Mouse (Mus musculus) midbrain, embryonic 13.5 days (tissue): ENCODE measurements around the gene Usp42. TPM values are rescaled to one million over a fixed set of nuclear protein-coding genes. Genes with fewer than 3 reads are reported as not detected.

Experiments used
- ATAC-seq: fragments of 200-750 bp; cut with Nextera tagmentation; 2 replicates; pipeline ENCODE4 v1.8.0; 2017; ENCODE audit warnings: mild to moderate bottlenecking, moderate TSS enrichment, moderate library complexity
- H3K27ac ChIP-seq: fragments of 300-500 bp; sonication (generic); 2 replicates; pipeline ENCODE4 v1.5.1; 2015; ENCODE audit warnings: inconsistent platforms, mild to moderate bottlenecking, moderate library complexity
- H3K27me3 ChIP-seq: fragments of 300-500 bp; sonication (generic); 2 replicates; pipeline ENCODE4 v1.6.1; 2015; ENCODE audit warnings: mild to moderate bottlenecking, inconsistent platforms
- H3K36me3 ChIP-seq: fragments of 300-500 bp; sonication (generic); 2 replicates; pipeline ENCODE4 v1.6.1; 2015; ENCODE audit warnings: mild to moderate bottlenecking, inconsistent platforms
- H3K4me1 ChIP-seq: fragments of 300-500 bp; sonication (generic); replicated peaks from 2 replicates; pipeline ENCODE4 v1.6.1; 2015; ENCODE audit warnings: inconsistent platforms
- H3K4me2 ChIP-seq: fragments of 300-500 bp; sonication (generic); replicated peaks from 2 replicates; pipeline ENCODE4 v1.6.1; 2015; ENCODE audit warnings: moderate library complexity, mild to moderate bottlenecking, inconsistent platforms
- H3K4me3 ChIP-seq: fragments of 300-500 bp; sonication (generic); replicated peaks from 2 replicates; pipeline ENCODE4 v1.5.1; 2015; ENCODE audit warnings: mild to moderate bottlenecking, inconsistent platforms
- H3K9ac ChIP-seq: fragments of 300-500 bp; sonication (generic); replicated peaks from 2 replicates; pipeline ENCODE4 v1.6.1; 2015; ENCODE audit warnings: mild to moderate bottlenecking, inconsistent platforms
- H3K9me3 ChIP-seq: fragments of 300-500 bp; sonication (generic); 2 replicates; pipeline ENCODE4 v1.6.1; 2016; ENCODE audit warnings: mild to moderate bottlenecking, inconsistent platforms
- WGBS: fragments of 180-500 bp; shearing (Covaris S2); methylation state at CpG from one replicate; pipeline ENCODE4 v1.1.7; 2015; 5-methylcytosine and 5-hydroxymethylcytosine counted together
- polyA plus RNA-seq: library from polyadenylated mRNA; unstranded; fragments of >200 nt; fragmentation: Nextera tagmentation; extraction: Ambion mirVana; gene quantifications from 2 replicates; pipeline ENCODE4 v1.2.1, GENCODE M21; 2015

The Usp42 gene
- polyA plus RNA-seq = 31.5 and 32.6 TPM in 2 replicates

- peaks cover 29% of the 10 kb centered on the region for H3K4me1 ChIP-seq
- peak within 1 kb of the TSS; percentile 97 for H3K4me3 ChIP-seq
- under 1% methylated on average over 54 of the region's 82 CpGs for WGBS
- peak within 1 kb of the TSS; percentile 70 for H3K4me2 ChIP-seq
- peaks cover 5% of the 10 kb centered on the region for H3K36me3 ChIP-seq
- peak within 1 kb of the TSS; percentile 99 for H3K9ac ChIP-seq
- ATAC-seq = peak; percentile 99
- peaks cover 5% of the 10 kb centered on the region for H3K27me3 ChIP-seq
- peak within 1 kb of the TSS; percentile 94 for H3K27ac ChIP-seq
- no peaks in the 10 kb centered on the region for H3K9me3 ChIP-seq
These were observed at the start of gene Usp42 for GRCm38 (mm10) chr5:143732180-143732891. TSS of gene Usp42 (minus strand) at chr5:143732280.

GRCm38 (mm10) chr5:143760508-143760907, 28.4 kb upstream of the Usp42 start:
- ATAC-seq = no peak
- Histone ChIP-seq H3K27ac (no peak overlapping the region), H3K4me2 (no peak overlapping the region), H3K4me1 (peaks cover 13% of the 10 kb centered on the region), H3K4me3 (no peak overlapping the region), H3K36me3 (peaks cover 13% of the 10 kb centered on the region), H3K9ac (no peak overlapping the region), H3K9me3 (no peaks in the 10 kb centered on the region), H3K27me3 (peaks cover 8% of the 10 kb centered on the region; the same call in 1 of the 2 replicates)
- 96% methylated on average over 3 of the region's 3 CpGs for WGBS

- Histone ChIP-seq H3K4me2 (peak overlapping the region; percentile 57), H3K9ac (0 out of 2 replicates have a peak overlapping the region, but pooled peaks have one; percentile 63), H3K4me1 (peaks cover 13% of the 10 kb centered on the region), H3K27ac (no peak overlapping the region), H3K27me3 (peaks cover 12% of the 10 kb centered on the region), H3K9me3 (no peaks in the 10 kb centered on the region), H3K4me3 (no peak overlapping the region), H3K36me3 (peaks cover 13% of the 10 kb centered on the region)
- no peak for ATAC-seq
- 93% methylated on average over 8 of the region's 8 CpGs for WGBS
These were observed 27.5 kb upstream of the Usp42 start for GRCm38 (mm10) chr5:143759554-143759953.

GRCm38 (mm10) chr5:143757755-143758443, 25.8 kb upstream of the Usp42 start:
- H3K9me3 ChIP-seq = no peaks in the 10 kb centered on the region
- peak; percentile 97 for ATAC-seq
- peak overlapping the region; percentile 46 for H3K4me3 ChIP-seq
- H3K27me3 ChIP-seq = peaks cover 15% of the 10 kb centered on the region
- WGBS = 14% methylated on average over 28 of the region's 28 CpGs
- H3K27ac ChIP-seq = peak overlapping the region; percentile 45
- no peaks in the 10 kb centered on the region for H3K36me3 ChIP-seq
- peak overlapping the region; percentile 57 for H3K4me2 ChIP-seq
- H3K4me1 ChIP-seq = peaks cover 13% of the 10 kb centered on the region
- peak overlapping the region; percentile 63 for H3K9ac ChIP-seq

GRCm38 (mm10) chr5:143755529-143756141, 23.6 kb upstream of the Usp42 start:
- 94% methylated on average over 9 of the region's 9 CpGs for WGBS
- ATAC-seq = no peak
- no peaks in the 10 kb centered on the region for H3K36me3 ChIP-seq

GRCm38 (mm10) chr5:143749630-143750208, 17.6 kb upstream of the Usp42 start:
- Histone ChIP-seq H3K4me3 (no peak overlapping the region), H3K27ac (no peak overlapping the region), H3K9me3 (no peaks in the 10 kb centered on the region), H3K4me2 (no peak overlapping the region), H3K36me3 (no peaks in the 10 kb centered on the region), H3K9ac (no peak overlapping the region), H3K27me3 (peaks cover 6% of the 10 kb centered on the region; the same call in 1 of the 2 replicates), H3K4me1 (no peaks in the 10 kb centered on the region)
- no peak for ATAC-seq
- WGBS = 64% methylated on average over 2 of the region's 2 CpGs

More at GRCm38 (mm10) chr5:143755529-143756141, 23.6 kb upstream of the Usp42 start:
- Histone ChIP-seq H3K4me3 (no peak overlapping the region), H3K27ac (no peak overlapping the region), H3K4me2 (no peak overlapping the region), H3K9me3 (no peaks in the 10 kb centered on the region), H3K4me1 (peaks cover 13% of the 10 kb centered on the region), H3K9ac (no peak overlapping the region), H3K27me3 (peaks cover 18% of the 10 kb centered on the region)

GRCm38 (mm10) chr5:143731483-143732112, 482 bp downstream of the Usp42 start:
- H3K36me3 ChIP-seq = peaks cover 12% of the 10 kb centered on the region
- H3K4me2 ChIP-seq = peak overlapping the region; percentile 70
- peak; percentile 36 for ATAC-seq
- peak overlapping the region; percentile 99 for H3K9ac ChIP-seq
- H3K4me3 ChIP-seq = peak overlapping the region; percentile 97
- no peaks in the 10 kb centered on the region for H3K9me3 ChIP-seq
- H3K4me1 ChIP-seq = peaks cover 29% of the 10 kb centered on the region
- peaks cover 5% of the 10 kb centered on the region for H3K27me3 ChIP-seq
- WGBS = under 1% methylated on average over 63 of the region's 82 CpGs
- H3K27ac ChIP-seq = peak overlapping the region; percentile 94

- Histone ChIP-seq H3K4me2 (peak overlapping the region; percentile 70), H3K9me3 (no peaks in the 10 kb centered on the region), H3K36me3 (peaks cover 19% of the 10 kb centered on the region), H3K4me1 (peaks cover 29% of the 10 kb centered on the region), H3K27ac (0 out of 2 replicates have a peak overlapping the region, but pooled peaks have one; percentile 94), H3K27me3 (no peaks in the 10 kb centered on the region; the same call in 1 of the 2 replicates), H3K4me3 (peak overlapping the region; percentile 97), H3K9ac (peak overlapping the region; percentile 99; the same call in 1 of the 2 replicates)
- 14% methylated on average over 6 of the region's 6 CpGs for WGBS
- no peak for ATAC-seq
These were observed 1.2 kb downstream of the Usp42 start for GRCm38 (mm10) chr5:143730915-143731314.

GRCm38 (mm10) chr5:143721962-143722361, 10.1 kb downstream of the Usp42 start:
- H3K9ac ChIP-seq = no peak overlapping the region
- no peak for ATAC-seq
- no peak overlapping the region for H3K4me3 ChIP-seq
- no peaks in the 10 kb centered on the region for H3K27me3 ChIP-seq
- WGBS = 96% methylated on average over 7 of the region's 7 CpGs
- H3K4me1 ChIP-seq = no peaks in the 10 kb centered on the region
- H3K9me3 ChIP-seq = no peaks in the 10 kb centered on the region
- H3K36me3 ChIP-seq = peaks cover 96% of the 10 kb centered on the region
- H3K4me2 ChIP-seq = no peak overlapping the region
- H3K27ac ChIP-seq = no peak overlapping the region

GRCm38 (mm10) chr5:143712011-143712800, 19.9 kb downstream of the Usp42 start:
- WGBS = 87% methylated on average over 14 of the region's 14 CpGs

More at GRCm38 (mm10) chr5:143712011-143712800, 19.9 kb downstream of the Usp42 start:
- H3K9ac ChIP-seq = no peak overlapping the region
- no peaks in the 10 kb centered on the region for H3K27me3 ChIP-seq
- H3K4me2 ChIP-seq = no peak overlapping the region
- H3K4me1 ChIP-seq = no peaks in the 10 kb centered on the region
- H3K9me3 ChIP-seq = no peaks in the 10 kb centered on the region
- 0 out of 2 replicates have a peak, but pooled peaks have one; percentile 41 for ATAC-seq
- no peak overlapping the region for H3K4me3 ChIP-seq
- no peak overlapping the region for H3K27ac ChIP-seq
- H3K36me3 ChIP-seq = peaks cover 92% of the 10 kb centered on the region
